Mouse (Mus musculus): Measurements from ENCODE around the gene Rnf40.

GRCm38 (mm10) chr7:127646363-127646762, 57.8 kb downstream of the Rnf40 start:
- TF ChIP-seq CTCF (IDR thresholded peaks at IDR 0.05; ENCODE audit: low read depth), result no peak
- TF ChIP-seq EP300 (IDR thresholded peaks at IDR 0.05; ENCODE audit: low read depth), result no peak

All from liver, embryonic 14.5 days (tissue).